Mouse (Mus musculus) midbrain, embryonic 15.5 days (tissue): ENCODE measurements around the gene Pdcd1lg2. TPM values are rescaled to one million over a fixed set of nuclear protein-coding genes. Genes with fewer than 3 reads are reported as not detected.

Source experiments
- ATAC-seq: fragments of 200-750 bp; cut with Nextera tagmentation; replicated peaks from 2 replicates; pipeline ENCODE4 v1.8.0; 2017; ENCODE audit warnings: moderate TSS enrichment
- H3K27ac ChIP-seq: fragments of 300-500 bp; sonication (generic); 2 replicates; pipeline ENCODE4 v1.5.1; 2015; ENCODE audit warnings: mild to moderate bottlenecking, inconsistent platforms
- H3K27me3 ChIP-seq: fragments of 300-500 bp; sonication (generic); replicated peaks from 2 replicates; pipeline ENCODE4 v1.6.1; 2015; ENCODE audit warnings: inconsistent platforms
- H3K36me3 ChIP-seq: fragments of 300-500 bp; sonication (generic); replicated peaks from 2 replicates; pipeline ENCODE4 v1.6.1; 2015; ENCODE audit warnings: inconsistent platforms
- H3K4me1 ChIP-seq: fragments of 300-500 bp; sonication (generic); 2 replicates; pipeline ENCODE4 v1.6.1; 2015; ENCODE audit warnings: inconsistent platforms
- H3K4me2 ChIP-seq: fragments of 300-500 bp; sonication (generic); 2 replicates; pipeline ENCODE4 v1.6.1; 2015; ENCODE audit warnings: inconsistent platforms, mild to moderate bottlenecking, moderate library complexity
- H3K4me3 ChIP-seq: fragments of 300-500 bp; sonication (generic); 2 replicates; pipeline ENCODE4 v1.5.1; 2015; ENCODE audit warnings: mild to moderate bottlenecking, inconsistent platforms
- H3K9ac ChIP-seq: fragments of 300-500 bp; sonication (generic); 2 replicates; pipeline ENCODE4 v1.6.1; 2015; ENCODE audit warnings: mild to moderate bottlenecking, inconsistent platforms
- H3K9me3 ChIP-seq: fragments of 300-500 bp; sonication (generic); 2 replicates; pipeline ENCODE4 v1.6.1; 2016; ENCODE audit warnings: inconsistent platforms
- WGBS: fragments of 180-500 bp; shearing (Covaris S2); methylation state at CpG from one replicate; pipeline ENCODE4 v1.1.7; 2015; ENCODE audit warnings: mixed read lengths; 5-methylcytosine and 5-hydroxymethylcytosine counted together
- polyA plus RNA-seq: library from polyadenylated mRNA; unstranded; fragments of >200 nt; fragmentation: Nextera tagmentation; extraction: Ambion mirVana; gene quantifications from 2 replicates; pipeline ENCODE4 v1.2.1, GENCODE M21; 2015

The Pdcd1lg2 gene
- 0.10 TPM in 1 of 2 replicates, not detected in the other for polyA plus RNA-seq

- H3K36me3 ChIP-seq, result no peaks in the 10 kb centered on the region
- no peak within 1 kb of the TSS for H3K9ac ChIP-seq
- no peak within 1 kb of the TSS for H3K4me3 ChIP-seq
- H3K9me3 ChIP-seq, result no peaks in the 10 kb centered on the region
- 88% methylated on average over 4 of the region's 4 CpGs for WGBS
- no peak within 1 kb of the TSS for H3K27ac ChIP-seq
- no peak within 1 kb of the TSS for H3K4me2 ChIP-seq
- no peak for ATAC-seq
- H3K27me3 ChIP-seq, result no peaks in the 10 kb centered on the region
- H3K4me1 ChIP-seq, result no peaks in the 10 kb centered on the region
Measured at GRCm38 (mm10) chr19:29410619-29411018, at the start of gene Pdcd1lg2. Pdcd1lg2 (plus strand) TSS chr19:29410919.

GRCm38 (mm10) chr19:29361468-29362130, 49.1 kb upstream of the Pdcd1lg2 start:
- H3K27me3 ChIP-seq, result no peaks in the 10 kb centered on the region; the same call in 1 of the 2 replicates
- H3K4me2 ChIP-seq, result peak overlapping the region; percentile 61
- 1% methylated on average over 33 of the region's 33 CpGs for WGBS
- no peaks in the 10 kb centered on the region for H3K9me3 ChIP-seq
- peak; percentile 100 for ATAC-seq
- H3K27ac ChIP-seq, result peak overlapping the region; percentile 80
- peak overlapping the region; percentile 89 for H3K9ac ChIP-seq
- H3K36me3 ChIP-seq, result peaks cover 2% of the 10 kb centered on the region; the same call in 1 of the 2 replicates
- H3K4me3 ChIP-seq, result peak overlapping the region; percentile 92
- H3K4me1 ChIP-seq, result peaks cover 23% of the 10 kb centered on the region

DNA sequence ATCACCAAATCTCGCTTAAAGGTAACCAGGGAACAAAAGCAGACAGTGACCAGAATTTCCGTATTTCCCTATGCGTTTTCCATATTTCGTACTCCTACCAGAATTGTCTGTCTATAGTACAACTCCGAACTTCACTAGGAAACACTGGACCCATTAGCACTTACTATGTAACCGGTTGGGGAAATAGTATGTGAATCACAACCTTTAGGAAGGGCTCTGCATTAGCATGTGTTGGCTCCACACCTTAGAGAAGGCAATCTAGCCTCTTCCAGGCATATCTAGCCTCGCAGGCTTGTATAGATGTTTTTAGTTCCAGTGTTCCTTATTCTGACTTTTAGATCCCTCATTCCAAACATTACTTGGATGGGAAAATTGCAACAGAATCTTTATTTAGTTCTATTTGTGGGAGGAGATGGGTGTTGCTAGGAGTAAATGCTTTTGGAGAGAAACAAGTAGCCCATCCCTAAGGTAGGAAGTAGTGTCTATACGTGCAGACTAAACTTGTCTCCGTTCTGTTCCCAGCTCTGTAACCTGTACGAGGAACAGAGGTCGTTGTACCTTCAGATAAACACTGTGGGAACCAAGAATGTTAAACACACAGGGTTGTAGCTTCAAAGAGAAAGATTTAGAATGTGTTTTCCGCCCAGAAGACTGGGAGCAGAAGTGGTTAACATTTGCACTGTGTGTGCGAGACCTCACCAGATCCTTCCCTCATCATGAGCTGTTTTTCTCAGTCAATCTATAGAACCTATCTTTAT, 48.4 kb upstream of the Pdcd1lg2 start:
- ATAC-seq, result peak; percentile 43
- H3K36me3 ChIP-seq, result 0 out of 2 replicates have a peak, but pooled peaks cover 2% of the 10 kb centered on the region
- peaks cover 27% of the 10 kb centered on the region for H3K4me1 ChIP-seq
- WGBS, result 48% methylated on average over 13 of the region's 13 CpGs
- H3K9me3 ChIP-seq, result no peaks in the 10 kb centered on the region
- peak overlapping the region; percentile 80 for H3K27ac ChIP-seq
- peak overlapping the region; percentile 89 for H3K9ac ChIP-seq
- H3K4me3 ChIP-seq, result peak overlapping the region; percentile 92
- H3K27me3 ChIP-seq, result no peaks in the 10 kb centered on the region; the same call in 1 of the 2 replicates
- peak overlapping the region; percentile 61 for H3K4me2 ChIP-seq

GRCm38 (mm10) chr19:29363557-29363956, 47.2 kb upstream of the Pdcd1lg2 start:
- Histone ChIP-seq H3K4me2 (no peak overlapping the region), H3K4me3 (no peak overlapping the region), H3K36me3 (0 out of 2 replicates have a peak, but pooled peaks cover 2% of the 10 kb centered on the region), H3K4me1 (peaks cover 31% of the 10 kb centered on the region), H3K9ac (no peak overlapping the region), H3K27ac (no peak overlapping the region), H3K9me3 (no peaks in the 10 kb centered on the region), H3K27me3 (no peaks in the 10 kb centered on the region; the same call in 1 of the 2 replicates)
- ATAC-seq, result no peak
- WGBS, result 90% methylated on average over 7 of the region's 7 CpGs

DNA sequence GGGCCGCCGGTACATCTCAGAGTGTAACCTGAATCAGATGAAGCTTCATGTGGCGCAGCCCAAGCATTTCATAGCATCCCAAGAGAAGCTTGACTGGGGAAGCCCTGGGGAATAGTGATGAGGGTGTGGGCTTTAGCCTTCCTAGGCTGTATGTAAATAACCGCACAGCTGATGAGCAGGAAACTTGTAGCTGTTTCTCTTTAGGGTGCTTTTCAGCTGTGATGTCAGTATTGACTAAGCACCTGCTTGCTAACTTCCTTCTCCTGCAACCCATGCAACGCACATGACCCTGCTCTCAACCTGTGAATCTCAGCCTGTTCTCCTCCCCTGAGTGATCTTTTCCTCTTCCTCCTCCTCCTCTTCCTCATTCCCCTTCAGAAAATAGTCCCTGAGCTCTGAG, 46.6 kb upstream of the Pdcd1lg2 start:
- H3K9me3 ChIP-seq, result no peaks in the 10 kb centered on the region
- no peak overlapping the region for H3K9ac ChIP-seq
- H3K27me3 ChIP-seq, result no peaks in the 10 kb centered on the region; the same call in 1 of the 2 replicates
- no peak overlapping the region for H3K27ac ChIP-seq
- H3K4me2 ChIP-seq, result no peak overlapping the region
- peaks cover 31% of the 10 kb centered on the region for H3K4me1 ChIP-seq
- no peak overlapping the region for H3K4me3 ChIP-seq
- 0 out of 2 replicates have a peak, but pooled peaks cover under 1% of the 10 kb centered on the region for H3K36me3 ChIP-seq
- ATAC-seq, result no peak
- 86% methylated on average over 5 of the region's 5 CpGs for WGBS

GRCm38 (mm10) chr19:29365105-29365504, 45.6 kb upstream of the Pdcd1lg2 start:
- H3K4me2 ChIP-seq, result no peak overlapping the region
- H3K4me3 ChIP-seq, result no peak overlapping the region
- H3K9ac ChIP-seq, result no peak overlapping the region
- no peak overlapping the region for H3K27ac ChIP-seq
- 21% methylated on average over 3 of the region's 3 CpGs for WGBS
- no peaks in the 10 kb centered on the region for H3K36me3 ChIP-seq
- ATAC-seq, result no peak
- no peaks in the 10 kb centered on the region; the same call in 1 of the 2 replicates for H3K27me3 ChIP-seq
- no peaks in the 10 kb centered on the region for H3K9me3 ChIP-seq
- peaks cover 27% of the 10 kb centered on the region for H3K4me1 ChIP-seq

DNA sequence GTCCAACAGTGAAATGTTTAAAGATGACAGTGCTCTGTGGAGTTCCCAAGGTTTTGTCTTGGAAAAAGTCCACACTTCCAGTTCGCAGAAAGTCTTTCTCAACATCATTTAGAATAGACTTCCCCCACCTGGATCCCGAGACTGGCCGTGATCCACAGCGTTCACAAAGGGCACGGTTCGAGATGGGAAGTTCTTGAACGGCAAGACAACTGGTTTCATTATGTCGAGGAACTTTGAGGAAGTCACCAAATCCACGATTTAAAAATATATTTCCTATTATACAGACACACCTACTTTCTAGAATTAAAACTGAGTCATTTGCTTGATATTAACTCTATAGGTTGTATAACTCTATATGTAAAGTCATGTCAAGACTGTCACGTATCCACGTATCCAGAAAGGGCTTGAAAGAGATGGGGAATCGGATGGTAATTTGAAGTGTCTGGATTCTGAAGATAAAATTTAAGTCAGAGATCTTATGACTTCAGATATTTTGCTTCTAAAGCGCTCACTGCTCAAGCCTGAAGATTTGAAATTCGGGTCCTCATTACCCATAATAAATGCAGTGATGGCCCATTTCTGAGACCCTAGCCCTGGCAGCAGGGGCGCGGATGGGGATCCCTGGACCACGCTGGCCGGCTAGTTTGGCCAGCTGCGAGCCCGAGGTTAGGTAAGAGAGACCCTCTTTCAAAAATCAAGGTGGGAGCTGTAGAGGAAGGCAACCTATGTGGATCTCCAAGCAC, 44.3 kb upstream of the Pdcd1lg2 start:
- Histone ChIP-seq H3K27ac (no peak overlapping the region), H3K36me3 (no peaks in the 10 kb centered on the region), H3K4me1 (peaks cover 14% of the 10 kb centered on the region), H3K27me3 (no peaks in the 10 kb centered on the region; the same call in 1 of the 2 replicates), H3K4me3 (peak overlapping the region; percentile 41), H3K9ac (no peak overlapping the region), H3K9me3 (no peaks in the 10 kb centered on the region), H3K4me2 (peak overlapping the region; percentile 74)
- 61% methylated on average over 20 of the region's 20 CpGs for WGBS
- ATAC-seq, result no peak

DNA sequence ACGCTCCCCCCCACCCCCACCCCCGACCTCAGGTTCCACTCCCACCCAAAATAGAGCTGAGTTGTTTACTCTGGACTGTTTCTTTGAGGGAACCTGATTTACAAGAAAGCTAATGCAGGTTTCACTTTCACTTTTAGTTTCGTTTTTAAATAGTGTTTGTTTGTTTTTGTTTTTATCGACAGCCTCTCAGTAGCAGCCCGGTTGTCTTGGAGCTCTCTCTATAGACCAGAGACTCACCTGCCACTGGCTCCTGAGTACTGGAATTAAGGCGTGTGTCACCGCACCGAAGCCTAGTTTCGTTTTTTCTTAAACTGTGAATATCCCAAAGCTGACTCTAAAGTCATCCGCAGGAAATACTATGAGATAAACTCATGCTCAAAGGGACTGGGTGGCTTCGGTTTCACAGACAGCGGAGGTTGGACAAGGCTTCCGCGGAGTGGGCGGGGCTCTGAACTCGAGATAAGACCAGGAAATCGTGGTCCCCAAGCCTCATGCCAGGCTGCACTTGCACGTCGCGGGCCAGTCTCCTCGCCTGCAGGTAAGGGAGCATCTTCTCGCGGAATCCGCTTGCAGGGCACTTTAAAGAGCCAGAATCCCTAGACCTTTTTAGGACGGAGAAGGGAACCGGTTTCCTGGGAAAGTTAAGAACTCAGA, 43.6 kb upstream of the Pdcd1lg2 start, which contains the start of the genes Plgrkt and Cd274:
Gene Plgrkt, minus strand, starts transcription at position 422 of the 654 bp plus-strand sequence.
Gene Cd274, plus strand, starts transcription at position 487 of the 654 bp plus-strand sequence.
- Histone ChIP-seq H3K4me3 (peak within 1 kb of the TSS; percentile 41), H3K4me2 (peak within 1 kb of the TSS; percentile 74), H3K9me3 (no peaks in the 10 kb centered on the region), H3K27me3 (no peaks in the 10 kb centered on the region; the same call in 1 of the 2 replicates), H3K4me1 (peaks cover 14% of the 10 kb centered on the region), H3K36me3 (no peaks in the 10 kb centered on the region), H3K27ac (no peak within 1 kb of the TSS), H3K9ac (peak within 1 kb of the TSS; percentile 22)
- WGBS, result 4% methylated on average over 26 of the region's 26 CpGs
- ATAC-seq, result 0 out of 2 replicates have a peak, but pooled peaks have one; percentile 53

DNA sequence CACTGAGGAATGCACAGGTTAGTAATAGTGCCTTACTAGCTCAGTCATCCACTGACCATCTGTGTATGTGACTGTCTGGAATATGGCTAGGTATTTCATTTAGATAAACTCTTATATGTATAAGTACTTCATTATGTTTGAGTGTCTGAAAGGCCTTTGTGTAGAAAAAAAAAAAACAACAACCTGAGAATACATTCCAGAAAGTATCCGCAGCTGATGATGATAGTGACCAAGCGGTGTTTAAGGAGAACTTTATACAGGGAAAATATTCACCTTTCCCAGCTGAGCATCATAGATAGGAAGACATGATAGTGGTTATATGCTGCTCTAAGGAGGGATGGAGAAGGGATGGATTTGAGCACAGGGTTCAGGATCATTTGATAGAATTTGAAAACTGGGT, 42.7 kb upstream of the Pdcd1lg2 start:
- Histone ChIP-seq H3K27ac (no peak overlapping the region), H3K4me2 (no peak overlapping the region), H3K27me3 (no peaks in the 10 kb centered on the region; the same call in 1 of the 2 replicates), H3K9ac (no peak overlapping the region), H3K4me1 (peaks cover 8% of the 10 kb centered on the region), H3K9me3 (no peaks in the 10 kb centered on the region), H3K36me3 (no peaks in the 10 kb centered on the region), H3K4me3 (no peak overlapping the region)
- no peak for ATAC-seq
- WGBS, result 87% methylated on average over 2 of the region's 2 CpGs

DNA sequence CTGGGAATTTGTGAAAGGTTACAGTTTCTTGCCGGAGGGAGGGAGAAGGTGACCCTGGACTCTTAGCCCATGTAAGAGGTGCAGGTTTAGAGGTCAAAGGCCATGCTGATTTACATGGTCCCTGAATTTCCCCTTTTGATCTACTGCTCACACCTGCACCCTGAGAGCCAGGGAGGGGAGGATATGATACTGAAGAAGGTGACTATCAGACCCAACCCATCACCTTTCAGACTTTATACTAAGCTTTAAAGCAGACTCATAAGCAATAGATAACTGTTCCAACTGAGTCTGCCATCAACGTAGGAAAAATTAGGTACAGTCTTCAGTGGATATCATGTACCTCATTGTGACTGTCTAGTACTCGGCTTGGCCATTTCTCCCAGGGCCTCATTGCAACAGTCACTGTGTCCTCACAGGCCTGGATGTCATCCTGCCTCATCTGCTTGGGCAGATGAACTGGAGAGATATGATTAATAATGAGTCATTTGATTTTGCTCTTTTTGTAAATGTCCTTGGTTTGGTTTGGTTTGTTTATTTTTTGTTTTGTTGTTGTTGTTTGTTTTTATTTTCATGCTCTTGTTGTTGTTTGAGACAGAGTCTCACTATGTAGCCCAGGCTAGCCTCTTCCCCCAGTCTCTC, 41.9 kb upstream of the Pdcd1lg2 start:
- no peak overlapping the region for H3K27ac ChIP-seq
- no peak overlapping the region for H3K9ac ChIP-seq
- H3K36me3 ChIP-seq, result no peaks in the 10 kb centered on the region
- no peak overlapping the region for H3K4me3 ChIP-seq
- WGBS, result 87% methylated on average over 3 of the region's 3 CpGs
- H3K4me2 ChIP-seq, result no peak overlapping the region
- H3K4me1 ChIP-seq, result peaks cover 8% of the 10 kb centered on the region
- H3K9me3 ChIP-seq, result no peaks in the 10 kb centered on the region
- H3K27me3 ChIP-seq, result no peaks in the 10 kb centered on the region; the same call in 1 of the 2 replicates
- ATAC-seq, result no peak

DNA sequence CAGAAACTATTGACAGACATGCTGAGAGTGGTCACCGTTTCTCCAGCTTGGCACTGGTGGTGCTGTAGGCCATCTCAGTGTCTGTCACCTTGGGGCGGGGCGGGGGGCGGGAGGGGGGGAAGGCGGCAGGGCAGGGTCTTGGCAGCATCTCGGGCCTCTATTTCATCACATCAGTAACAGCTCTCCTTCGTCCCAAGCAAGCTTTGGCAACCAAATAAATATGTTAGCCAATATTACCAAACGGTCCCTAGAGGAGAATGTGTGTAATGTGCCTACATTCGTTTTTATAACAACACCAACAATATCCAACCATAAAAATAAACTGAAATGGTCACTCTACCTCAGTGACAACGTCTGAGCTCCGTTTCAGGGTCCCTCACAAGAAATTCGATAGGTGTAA, 40.6 kb upstream of the Pdcd1lg2 start:
- H3K4me3 ChIP-seq, result no peak overlapping the region
- H3K4me2 ChIP-seq, result no peak overlapping the region
- H3K9me3 ChIP-seq, result no peaks in the 10 kb centered on the region
- H3K27me3 ChIP-seq, result no peaks in the 10 kb centered on the region
- ATAC-seq, result no peak
- WGBS, result 80% methylated on average over 12 of the region's 12 CpGs
- H3K9ac ChIP-seq, result no peak overlapping the region
- no peak overlapping the region for H3K27ac ChIP-seq
- H3K36me3 ChIP-seq, result no peaks in the 10 kb centered on the region
- peaks cover 8% of the 10 kb centered on the region for H3K4me1 ChIP-seq
